Mouse (Mus musculus) myocyte (in vitro differentiated cells): Measurements from ENCODE around the gene Alox15.

Experiments used
- MAX ChIP-seq: IDR thresholded peaks from one replicate; pipeline ENCODE4 v1.6.1; 2011; ENCODE audit warnings: low read depth, mild to moderate bottlenecking, control low read depth
- MYOD1 ChIP-seq, 3 experiments: IDR thresholded peaks; one replicate each; pipeline ENCODE4 v1.6.1; 2011; ENCODE audit warnings: control low read depth in 2 of 3, low read depth in 2 of 3, mild to moderate bottlenecking in 2 of 3, moderate library complexity in 1 of 3; ENCODE audit not compliant: insufficient read length in 2 of 3, control insufficient read depth in 1 of 3
- MYOG ChIP-seq, 3 experiments: IDR thresholded peaks; one replicate each; pipeline ENCODE4 v1.6.1; 2011; ENCODE audit warnings: control low read depth in 2 of 3, low read depth in 2 of 3, mild to moderate bottlenecking in 2 of 3; ENCODE audit not compliant: insufficient read length in 2 of 3, control insufficient read depth in 1 of 3, insufficient read depth in 1 of 3
- POLR2A ChIP-seq: IDR thresholded peaks from one replicate; pipeline ENCODE4 v1.6.1; 2011; ENCODE audit warnings: low read depth, mild to moderate bottlenecking, control low read depth, moderate library complexity; ENCODE audit not compliant: insufficient read length
- POLR2AphosphoS2 ChIP-seq: IDR thresholded peaks from one replicate; pipeline ENCODE4 v1.6.1; 2011; ENCODE audit warnings: low read depth, control low read depth; ENCODE audit not compliant: insufficient read length
- REST ChIP-seq: IDR thresholded peaks from one replicate; pipeline ENCODE4 v1.6.1; 2011; ENCODE audit warnings: mild to moderate bottlenecking, control low read depth, moderate library complexity; ENCODE audit not compliant: insufficient read depth, insufficient read length
- TCF12 ChIP-seq: IDR thresholded peaks from one replicate; pipeline ENCODE4 v1.6.1; 2011; ENCODE audit warnings: mild to moderate bottlenecking, control low read depth; ENCODE audit not compliant: poor library complexity, insufficient read depth, severe bottlenecking
- TCF3 ChIP-seq: IDR thresholded peaks from one replicate; pipeline ENCODE4 v1.6.1; 2011; ENCODE audit warnings: low read depth, control low read depth; ENCODE audit not compliant: insufficient read length
- USF1 ChIP-seq: IDR thresholded peaks from one replicate; pipeline ENCODE4 v1.6.1; 2011; ENCODE audit warnings: low read depth, mild to moderate bottlenecking, control low read depth, moderate library complexity

GRCm38 (mm10) chr11:70313833-70314232 lies 38.0 kb downstream of the Alox15 start:
- TF ChIP-seq REST (no peak), MAX (no peak), USF1 (no peak), POLR2A (no peak), TCF3 (no peak), MYOG (IDR thresholded peaks at IDR 0.05; ENCODE audit: control insufficient read depth in 1 of 3, insufficient read depth in 1 of 3, insufficient read length in 2 of 3, low read depth in 2 of 3) (no peak), POLR2AphosphoS2 (no peak), TCF12 (no peak), MYOD1 (IDR thresholded peaks at IDR 0.05; ENCODE audit: control insufficient read depth in 1 of 3, insufficient read length in 2 of 3, low read depth in 2 of 3) (no peak)
